Mouse (Mus musculus) forebrain, embryonic 12.5 days (tissue): Measurements from ENCODE around the gene Cfap73. TPM values are rescaled to one million over a fixed set of nuclear protein-coding genes. Genes with fewer than 3 reads are reported as not detected.

Experiments used
- ATAC-seq: fragments of 200-750 bp; cut with Nextera tagmentation; 2 replicates; pipeline ENCODE4 v1.8.0; 2017; ENCODE audit warnings: moderate TSS enrichment; ENCODE audit not compliant: low FRiP score
- H3K27ac ChIP-seq: fragments of 300-500 bp; sonication (generic); 2 replicates; pipeline ENCODE4 v1.5.1; 2016; ENCODE audit warnings: mild to moderate bottlenecking
- H3K27me3 ChIP-seq: fragments of 300-500 bp; sonication (generic); 2 replicates; pipeline ENCODE4 v1.6.1; 2016; ENCODE audit warnings: mild to moderate bottlenecking
- H3K36me3 ChIP-seq: fragments of 300-500 bp; sonication (generic); replicated peaks from 2 replicates; pipeline ENCODE4 v1.6.1; 2016; ENCODE audit warnings: mild to moderate bottlenecking
- H3K4me1 ChIP-seq: fragments of 300-500 bp; sonication (generic); 2 replicates; pipeline ENCODE4 v1.6.1; 2016
- H3K4me2 ChIP-seq: fragments of 300-500 bp; sonication (generic); 2 replicates; pipeline ENCODE4 v1.6.1; 2016; ENCODE audit warnings: mild to moderate bottlenecking, moderate library complexity
- H3K4me3 ChIP-seq: fragments of 300-500 bp; sonication (generic); replicated peaks from 2 replicates; pipeline ENCODE4 v1.5.1; 2016; ENCODE audit warnings: mild to moderate bottlenecking
- H3K9ac ChIP-seq: fragments of 300-500 bp; sonication (generic); 2 replicates; pipeline ENCODE4 v1.6.1; 2016; ENCODE audit warnings: mild to moderate bottlenecking
- H3K9me3 ChIP-seq: fragments of 300-500 bp; sonication (generic); 2 replicates; pipeline ENCODE4 v1.6.1; 2016
- WGBS: fragments of 180-500 bp; shearing (Covaris S2); methylation state at CpG from one replicate; pipeline ENCODE4 v1.1.7; 2016; 5-methylcytosine and 5-hydroxymethylcytosine counted together
- polyA plus RNA-seq: library from polyadenylated mRNA; unstranded; fragments of >200 nt; fragmentation: Nextera tagmentation; extraction: Ambion mirVana; gene quantifications from 2 replicates; pipeline ENCODE4 v1.2.1, GENCODE M21; 2016

Gene Cfap73
- polyA plus RNA-seq, 1 experiment from 2014 or later, result 0.28 TPM

DNA sequence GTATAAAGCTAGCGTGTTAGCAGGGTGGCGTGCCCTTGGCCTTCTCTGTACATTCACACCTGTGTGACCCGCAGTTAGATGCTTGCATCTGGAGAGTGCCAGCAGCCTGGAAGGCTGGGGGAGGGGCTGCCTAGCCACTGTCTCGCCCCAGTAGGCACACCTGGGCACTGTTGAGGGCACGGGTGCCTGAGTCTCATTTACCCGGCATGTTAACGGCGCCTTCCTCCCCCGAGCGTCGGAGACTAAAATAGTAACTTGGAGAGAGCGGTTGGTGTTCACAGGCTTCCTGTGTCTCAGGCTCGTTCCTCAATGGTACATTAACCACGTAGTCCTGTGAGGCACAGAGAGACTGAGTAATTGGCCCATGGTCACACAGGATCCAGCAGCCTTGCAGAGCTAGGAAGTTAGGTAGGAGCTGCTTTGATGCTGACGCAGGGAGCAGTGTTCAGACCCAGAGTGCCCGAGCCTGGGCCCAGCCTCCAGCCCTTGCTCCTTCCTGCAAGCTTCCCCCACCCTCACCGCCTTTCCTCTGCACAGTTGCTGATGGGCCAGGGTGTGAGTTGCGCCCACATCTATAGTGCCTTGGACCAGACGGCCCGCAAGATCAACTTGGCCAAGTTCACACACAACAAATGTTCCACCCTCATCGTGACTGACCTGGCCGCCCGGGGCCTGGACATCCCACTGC is 12.8 kb downstream of the Cfap73 start:
- no peak for ATAC-seq
- WGBS, result 91% methylated on average over 23 of the region's 23 CpGs
- no peaks in the 10 kb centered on the region for H3K9me3 ChIP-seq
- no peak overlapping the region for H3K4me3 ChIP-seq
- H3K4me1 ChIP-seq, result no peaks in the 10 kb centered on the region; the same call in 1 of the 2 replicates
- no peaks in the 10 kb centered on the region for H3K27me3 ChIP-seq
- H3K9ac ChIP-seq, result no peak overlapping the region
- H3K27ac ChIP-seq, result no peak overlapping the region
- peaks cover 95% of the 10 kb centered on the region for H3K36me3 ChIP-seq
- no peak overlapping the region for H3K4me2 ChIP-seq

DNA sequence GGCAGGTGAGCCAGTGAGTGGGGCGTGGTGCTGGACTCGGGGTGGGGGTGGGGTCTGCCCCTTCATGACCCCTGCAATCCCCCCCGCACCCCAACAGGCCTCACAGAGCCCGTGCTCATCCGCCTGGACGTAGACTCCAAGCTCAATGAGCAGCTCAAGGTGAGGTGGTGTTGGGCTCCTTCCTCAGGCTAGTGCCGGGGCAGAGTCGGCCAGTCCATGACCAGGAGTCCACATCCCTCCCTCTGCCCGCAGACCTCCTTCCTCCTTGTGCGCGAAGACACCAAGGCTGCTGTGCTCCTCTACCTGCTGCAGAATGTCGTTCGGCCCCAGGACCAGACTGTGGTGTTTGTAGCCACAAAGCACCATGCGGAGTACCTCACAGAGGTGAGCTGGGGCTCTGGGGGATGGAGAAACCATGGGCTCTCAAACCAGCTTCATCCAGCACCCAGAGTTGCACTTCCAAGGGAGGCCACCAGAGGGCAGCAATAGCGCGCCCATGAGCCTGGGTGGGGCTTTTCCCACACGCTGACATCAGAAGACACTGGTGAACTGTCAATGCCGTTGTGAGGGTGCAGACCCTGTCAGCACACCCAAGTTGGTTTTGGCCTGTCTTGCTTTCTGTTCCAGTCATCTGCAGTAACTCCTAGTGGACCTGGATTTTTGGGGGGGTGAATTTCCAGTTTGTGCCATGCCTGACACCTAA is 13.5 kb downstream of the Cfap73 start:
- no peak overlapping the region for H3K27ac ChIP-seq
- peak; percentile 25 for ATAC-seq
- no peak overlapping the region for H3K9ac ChIP-seq
- 72% methylated on average over 18 of the region's 18 CpGs for WGBS
- no peak overlapping the region for H3K4me3 ChIP-seq
- peaks cover 6% of the 10 kb centered on the region for H3K9me3 ChIP-seq
- no peaks in the 10 kb centered on the region for H3K4me1 ChIP-seq
- H3K36me3 ChIP-seq, result peaks cover 96% of the 10 kb centered on the region
- H3K4me2 ChIP-seq, result no peak overlapping the region
- no peaks in the 10 kb centered on the region for H3K27me3 ChIP-seq

DNA sequence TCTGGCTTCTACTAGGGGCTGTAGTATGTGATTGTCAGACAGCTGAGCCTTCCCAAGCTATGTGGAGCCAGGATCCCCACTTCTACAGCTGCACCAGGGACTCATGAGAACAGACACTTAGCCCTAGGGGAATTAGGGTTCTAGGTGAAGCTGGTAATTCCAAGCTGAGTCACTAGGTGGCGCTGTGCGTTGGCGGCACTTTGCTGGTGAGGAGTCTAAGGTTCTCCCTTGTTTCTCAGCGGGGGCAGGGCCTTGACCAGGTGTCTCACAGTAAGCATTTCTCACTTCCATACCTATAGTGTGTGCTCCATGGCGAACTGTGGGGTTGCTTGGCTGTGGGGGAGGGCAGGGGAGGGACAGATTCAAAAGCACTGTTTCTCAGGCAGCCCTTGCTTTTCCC is 14.8 kb downstream of the Cfap73 start:
- Histone ChIP-seq H3K27me3 (no peaks in the 10 kb centered on the region), H3K9me3 (peaks cover 6% of the 10 kb centered on the region), H3K4me2 (no peak overlapping the region), H3K4me1 (no peaks in the 10 kb centered on the region), H3K4me3 (no peak overlapping the region), H3K9ac (no peak overlapping the region), H3K27ac (no peak overlapping the region), H3K36me3 (peaks cover 86% of the 10 kb centered on the region)
- WGBS, result 18% methylated on average over 5 of the region's 5 CpGs
- ATAC-seq, result no peak

DNA sequence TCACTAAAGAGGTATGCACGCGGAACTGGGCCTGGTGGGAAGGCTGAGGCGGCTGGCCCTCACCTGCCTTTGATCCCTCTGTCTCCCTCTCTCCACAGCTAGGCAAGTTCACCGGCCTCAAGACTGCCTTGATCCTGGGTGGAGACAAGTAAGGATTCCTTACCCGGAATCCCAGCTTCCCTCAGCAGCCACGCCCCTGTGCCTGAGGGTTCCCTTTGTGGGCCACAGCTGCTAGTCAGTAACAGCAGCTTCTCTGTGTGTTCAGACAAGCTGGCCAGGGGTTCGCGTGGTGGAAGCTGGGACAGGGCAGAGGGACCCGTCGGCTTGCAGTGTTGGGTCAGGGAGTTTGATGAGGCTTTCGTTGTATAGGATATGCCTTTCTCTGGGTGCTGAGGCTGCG is 15.3 kb downstream of the Cfap73 start:
- H3K9me3 ChIP-seq, result peaks cover 6% of the 10 kb centered on the region
- no peak overlapping the region for H3K27ac ChIP-seq
- no peak overlapping the region for H3K4me3 ChIP-seq
- peaks cover 82% of the 10 kb centered on the region for H3K36me3 ChIP-seq
- ATAC-seq, result no peak
- H3K4me1 ChIP-seq, result peaks cover 4% of the 10 kb centered on the region
- 85% methylated on average over 12 of the region's 12 CpGs for WGBS
- H3K27me3 ChIP-seq, result no peaks in the 10 kb centered on the region
- no peak overlapping the region for H3K9ac ChIP-seq
- H3K4me2 ChIP-seq, result no peak overlapping the region

DNA sequence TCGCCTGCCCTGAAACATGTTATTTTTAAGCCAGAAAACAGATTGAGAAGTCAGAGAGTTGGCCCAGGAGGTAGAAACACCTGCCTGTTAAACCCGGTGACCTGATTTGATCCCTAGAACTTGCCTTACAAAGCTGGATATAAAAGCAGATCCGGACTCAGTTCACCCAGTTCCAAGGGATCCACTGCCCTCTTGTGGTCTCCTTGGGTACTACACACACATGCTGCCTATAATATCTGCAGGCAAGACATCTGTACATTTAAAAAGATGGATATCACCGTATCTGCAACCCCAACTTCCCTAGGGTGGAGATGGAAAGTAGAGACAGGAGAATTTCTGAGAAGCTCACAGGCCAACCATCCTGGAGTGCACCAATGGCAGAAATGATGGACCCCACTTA is 18.1 kb downstream of the Cfap73 start:
- Histone ChIP-seq H3K27ac (no peak overlapping the region), H3K9me3 (peaks cover 6% of the 10 kb centered on the region), H3K4me3 (no peak overlapping the region), H3K4me1 (peaks cover 16% of the 10 kb centered on the region), H3K9ac (no peak overlapping the region), H3K4me2 (no peak overlapping the region), H3K36me3 (peaks cover 54% of the 10 kb centered on the region), H3K27me3 (no peaks in the 10 kb centered on the region)
- WGBS, result 95% methylated on average over 4 of the region's 4 CpGs
- ATAC-seq, result no peak

DNA sequence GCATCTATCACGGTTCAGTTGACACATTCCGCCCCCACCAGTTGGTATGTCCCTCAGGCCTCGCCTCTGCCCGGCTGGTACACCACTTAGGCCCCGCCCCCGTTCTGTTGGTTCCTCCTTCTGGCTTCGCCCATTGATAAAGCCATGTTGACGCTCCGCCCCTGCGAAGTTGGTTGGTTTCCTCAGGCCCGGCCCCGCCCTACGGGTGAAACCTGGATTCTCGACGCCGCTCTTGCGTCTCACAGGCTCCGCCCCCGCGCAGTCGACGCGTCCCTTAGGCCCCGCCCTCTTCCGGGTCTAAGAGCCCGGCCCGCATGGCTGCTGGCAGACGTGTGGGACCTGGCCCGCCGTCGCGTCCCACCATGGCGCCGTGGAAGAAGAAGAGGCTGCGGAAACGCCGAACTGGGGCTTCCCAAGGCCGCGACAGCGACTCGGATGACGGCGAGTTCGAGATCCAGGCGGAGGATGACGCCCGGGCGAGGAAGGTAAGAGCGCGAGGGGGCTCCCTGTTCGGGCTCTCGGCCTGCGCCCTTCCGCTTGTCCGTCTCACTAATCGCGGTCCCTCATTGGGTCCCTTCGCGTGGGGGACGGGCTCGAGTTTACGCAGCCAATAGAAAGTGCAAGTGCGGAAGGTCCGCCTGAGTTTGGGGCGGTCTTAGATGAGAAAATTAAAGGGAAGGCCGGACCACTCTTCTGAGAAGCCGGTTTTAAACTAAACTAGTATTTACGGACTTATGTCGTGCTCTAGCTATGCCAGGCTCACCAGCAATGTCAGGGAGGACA is 21.0 kb downstream of the Cfap73 start:
- peaks cover 31% of the 10 kb centered on the region for H3K36me3 ChIP-seq
- H3K9me3 ChIP-seq, result peaks cover 6% of the 10 kb centered on the region
- H3K27ac ChIP-seq, result peak overlapping the region; percentile 77
- H3K9ac ChIP-seq, result peak overlapping the region; percentile 65
- ATAC-seq, result peak; percentile 94
- peaks cover 24% of the 10 kb centered on the region for H3K4me1 ChIP-seq
- no peaks in the 10 kb centered on the region for H3K27me3 ChIP-seq
- H3K4me3 ChIP-seq, result peak overlapping the region; percentile 74
- under 1% methylated on average over 64 of the region's 69 CpGs for WGBS
- peak overlapping the region; percentile 90 for H3K4me2 ChIP-seq

DNA sequence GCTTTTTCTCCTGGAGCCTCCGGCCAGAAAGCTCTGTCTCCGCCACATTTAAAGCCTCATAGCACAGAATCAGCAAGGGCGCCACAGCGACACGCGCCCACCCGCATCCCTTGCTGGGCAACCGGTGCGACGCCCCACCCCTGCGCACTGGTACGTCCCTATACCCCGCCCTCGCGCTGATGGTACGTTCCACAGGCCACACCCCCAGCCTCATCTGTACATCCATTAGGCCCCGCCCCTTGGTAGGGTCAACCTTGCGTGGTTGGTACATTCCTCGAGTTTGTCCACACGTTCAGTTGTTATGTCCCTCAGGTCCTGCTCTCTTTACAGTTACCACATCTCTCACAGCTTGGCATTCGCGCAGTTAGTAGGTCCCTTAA is 21.6 kb downstream of the Cfap73 start, which contains the start of the genes Rita1 and Ddx54:
Gene Rita1, minus strand, starts transcription at position 148 of the 380 bp plus-strand sequence.
Gene Ddx54, plus strand, starts transcription at position 298 of the 380 bp plus-strand sequence.
- H3K27me3 ChIP-seq, result no peaks in the 10 kb centered on the region
- H3K4me1 ChIP-seq, result peaks cover 24% of the 10 kb centered on the region
- H3K4me3 ChIP-seq, result peak within 1 kb of the TSS; percentile 74
- 2% methylated on average over 22 of the region's 22 CpGs for WGBS
- peak; percentile 90 for ATAC-seq
- H3K9ac ChIP-seq, result peak within 1 kb of the TSS; percentile 65
- H3K36me3 ChIP-seq, result peaks cover 28% of the 10 kb centered on the region
- peaks cover 6% of the 10 kb centered on the region for H3K9me3 ChIP-seq
- peak within 1 kb of the TSS; percentile 77 for H3K27ac ChIP-seq
- H3K4me2 ChIP-seq, result peak within 1 kb of the TSS; percentile 90

DNA sequence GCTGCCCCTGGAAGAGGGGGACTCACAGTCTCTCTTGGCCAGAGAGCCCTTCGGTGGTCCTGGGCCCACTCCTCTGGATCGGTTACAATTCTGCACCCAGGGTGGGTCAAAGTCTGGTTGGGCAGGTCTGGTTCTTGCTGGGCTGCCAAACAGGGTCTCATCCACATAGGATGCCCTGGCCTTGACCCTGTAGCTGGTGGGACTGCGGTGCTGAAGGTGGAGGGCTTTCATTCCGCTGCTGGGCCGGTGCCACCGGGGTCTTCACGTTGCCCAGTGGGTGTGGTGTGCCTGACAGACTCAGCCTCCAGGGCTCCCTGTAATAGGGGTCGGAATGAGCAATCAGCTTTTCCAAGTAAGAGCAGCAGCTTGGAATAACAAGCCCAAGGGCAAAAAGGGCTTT is 22.6 kb downstream of the Cfap73 start:
- peaks cover 6% of the 10 kb centered on the region for H3K9me3 ChIP-seq
- peak overlapping the region; percentile 74 for H3K4me3 ChIP-seq
- no peak overlapping the region; the same call in 1 of the 2 replicates for H3K27ac ChIP-seq
- peak overlapping the region; percentile 90 for H3K4me2 ChIP-seq
- peak overlapping the region; percentile 53 for H3K9ac ChIP-seq
- H3K27me3 ChIP-seq, result no peaks in the 10 kb centered on the region
- peaks cover 24% of the 10 kb centered on the region for H3K4me1 ChIP-seq
- peaks cover 19% of the 10 kb centered on the region for H3K36me3 ChIP-seq
- no peak for ATAC-seq
- 67% methylated on average over 8 of the region's 8 CpGs for WGBS

DNA sequence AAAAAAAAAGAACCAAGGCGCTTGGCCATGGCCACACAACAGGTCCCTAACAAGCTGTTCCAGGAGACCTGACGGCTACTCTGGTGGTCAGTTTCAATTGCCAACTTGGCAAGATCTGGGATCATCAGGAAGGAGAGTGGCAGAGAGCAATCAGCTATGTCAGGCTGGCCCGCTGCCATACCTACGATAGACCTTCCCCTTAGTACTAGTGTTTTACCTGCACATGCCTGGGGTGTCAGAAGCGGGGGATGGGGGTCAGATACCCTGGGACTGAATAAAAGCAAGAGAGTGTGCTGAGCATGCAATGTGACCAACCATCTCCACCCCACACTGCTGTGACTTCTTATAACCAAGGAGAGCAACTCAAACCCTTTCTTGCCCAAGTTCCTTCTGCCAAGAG is 23.1 kb downstream of the Cfap73 start:
- peaks cover 24% of the 10 kb centered on the region for H3K4me1 ChIP-seq
- no peak overlapping the region; the same call in 1 of the 2 replicates for H3K4me3 ChIP-seq
- H3K4me2 ChIP-seq, result peak overlapping the region; percentile 90
- H3K9me3 ChIP-seq, result peaks cover 4% of the 10 kb centered on the region
- H3K9ac ChIP-seq, result 0 out of 2 replicates have a peak overlapping the region, but pooled peaks have one; percentile 53
- no peaks in the 10 kb centered on the region for H3K27me3 ChIP-seq
- H3K36me3 ChIP-seq, result peaks cover 16% of the 10 kb centered on the region
- no peak for ATAC-seq
- WGBS, result 95% methylated on average over 5 of the region's 5 CpGs
- H3K27ac ChIP-seq, result no peak overlapping the region

GRCm38 (mm10) chr5:120609246-120609775 is 24.7 kb downstream of the Cfap73 start:
- no peak for ATAC-seq
- no peak overlapping the region for H3K27ac ChIP-seq
- no peaks in the 10 kb centered on the region for H3K9me3 ChIP-seq
- H3K4me3 ChIP-seq, result no peak overlapping the region
- H3K36me3 ChIP-seq, result peaks cover 9% of the 10 kb centered on the region
- no peak overlapping the region for H3K9ac ChIP-seq
- no peaks in the 10 kb centered on the region for H3K27me3 ChIP-seq
- H3K4me1 ChIP-seq, result peaks cover 29% of the 10 kb centered on the region
- WGBS, result 90% methylated on average over 16 of the region's 16 CpGs
- no peak overlapping the region for H3K4me2 ChIP-seq

DNA sequence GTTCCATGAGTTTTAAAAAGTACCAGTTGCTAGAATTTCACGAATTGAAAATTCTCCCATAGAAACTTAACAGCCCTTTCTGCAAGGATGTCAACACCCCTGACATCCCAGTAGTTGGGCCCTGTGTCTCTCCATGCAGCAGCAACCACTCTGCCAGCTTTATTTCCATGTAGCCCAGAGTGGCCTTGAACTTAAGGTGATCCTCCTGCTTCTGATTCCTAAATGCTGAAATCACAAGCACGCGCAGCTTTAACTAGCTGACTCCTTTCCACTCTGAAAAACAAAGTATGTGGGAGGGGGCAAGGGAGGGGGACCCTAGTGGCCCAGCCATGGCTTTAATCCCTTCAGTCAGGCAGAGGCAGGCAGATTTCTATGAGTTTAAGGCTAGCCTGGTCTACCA is 26.7 kb downstream of the Cfap73 start:
- Histone ChIP-seq H3K9me3 (no peaks in the 10 kb centered on the region), H3K4me1 (peaks cover 23% of the 10 kb centered on the region), H3K9ac (no peak overlapping the region), H3K4me2 (no peak overlapping the region), H3K4me3 (no peak overlapping the region), H3K36me3 (peaks cover 9% of the 10 kb centered on the region), H3K27me3 (no peaks in the 10 kb centered on the region), H3K27ac (no peak overlapping the region)
- no peak for ATAC-seq
- WGBS, result 85% methylated on average over 3 of the region's 3 CpGs
